Mouse (Mus musculus) erythroid progenitor cell, adult 5-6 weeks (primary cell): ENCODE measurements around the gene Gm10031. TPM values are rescaled to one million over a fixed set of nuclear protein-coding genes. Genes with fewer than 3 reads are reported as not detected.
"Not testable (repeated sequence)": the region's sequence is repeated elsewhere in the genome, so short reads cannot be mapped to it uniquely, and the experiment has no call there.

Source experiments
- ATAC-seq: replicated peaks from 2 replicates; pipeline ENCODE4 v1.8.0; 2016; ENCODE audit warnings: moderate number of reproducible peaks, mild to moderate bottlenecking, moderate TSS enrichment, inconsistent platforms; ENCODE audit not compliant: poor library complexity, low FRiP score, severe bottlenecking
- total RNA-seq, 2 experiments: library from RNA; stranded (forward) in 1 of 2; stranded (reverse) in 1 of 2; fragments of 150-400 nt in 1 of 2; fragments of 186-747, 209-891 nt in 1 of 2; gene quantifications; 2 replicates each; pipeline versions ENCODE4 v1.2.3 to v1.2.4; 2015 to 2017; ENCODE audit warnings: low replicate concordance in 2 of 2

Gene Gm10031
- 0.72 and 1.7 TPM in 2 replicates for total RNA-seq (2015; ENCODE audit: low replicate concordance)
- total RNA-seq (2017; ENCODE audit: low replicate concordance): 4.8 and 8.1 TPM in 2 replicates

GRCm38 (mm10) chr1:156523842-156524241 is at the start of gene Gm10031:
TSS of gene Gm10031 (plus strand) at chr1:156524012.
- ATAC-seq: peak; percentile 100

- ATAC-seq: no peak
Measured at GRCm38 (mm10) chr1:156474854-156475253, 49.0 kb upstream of the Gm10031 start.

- ATAC-seq: no peak
Measured at GRCm38 (mm10) chr1:156476016-156476415, 47.8 kb upstream of the Gm10031 start.

DNA sequence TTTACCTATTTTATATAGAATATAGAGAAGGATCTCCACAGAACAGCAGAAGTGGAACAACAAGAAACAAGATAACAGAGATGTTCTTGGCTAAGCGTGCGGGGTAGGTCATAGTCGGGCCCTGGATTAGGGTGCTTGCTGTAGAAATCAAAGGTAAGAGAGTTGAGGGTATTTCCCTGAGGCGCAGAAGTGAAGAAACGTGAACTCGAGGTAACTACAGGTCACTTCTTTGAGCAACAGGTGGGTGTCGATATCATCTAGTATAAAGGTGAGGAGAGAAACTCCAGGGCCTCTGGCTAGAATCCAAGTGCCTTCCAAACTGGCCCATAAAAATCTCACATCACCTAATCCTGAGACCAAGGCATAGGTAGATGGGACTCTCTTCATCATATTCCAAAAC is 47.3 kb upstream of the Gm10031 start:
- ATAC-seq: no peak

GRCm38 (mm10) chr1:156481826-156482225 is 42.0 kb upstream of the Gm10031 start:
- no peak for ATAC-seq

DNA sequence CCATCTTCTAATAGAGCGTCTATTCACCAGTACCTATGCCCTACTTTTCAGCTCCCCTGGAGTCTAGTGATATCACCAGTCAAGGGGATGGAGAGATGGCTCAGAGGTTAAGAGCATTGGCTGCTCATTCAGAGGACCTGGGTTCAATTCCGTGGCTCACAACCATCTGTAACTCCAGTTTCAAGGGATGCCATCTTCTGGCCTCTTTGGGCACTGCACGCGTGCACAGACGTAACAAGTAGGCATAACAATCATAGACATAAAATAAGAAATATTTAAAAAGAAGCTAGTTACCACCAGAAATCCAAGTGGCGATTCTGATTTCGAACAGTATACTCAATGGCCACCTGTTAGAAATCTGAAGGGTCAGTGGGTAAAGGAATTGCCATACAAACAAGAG is 36.3 kb upstream of the Gm10031 start:
- ATAC-seq: no peak

DNA sequence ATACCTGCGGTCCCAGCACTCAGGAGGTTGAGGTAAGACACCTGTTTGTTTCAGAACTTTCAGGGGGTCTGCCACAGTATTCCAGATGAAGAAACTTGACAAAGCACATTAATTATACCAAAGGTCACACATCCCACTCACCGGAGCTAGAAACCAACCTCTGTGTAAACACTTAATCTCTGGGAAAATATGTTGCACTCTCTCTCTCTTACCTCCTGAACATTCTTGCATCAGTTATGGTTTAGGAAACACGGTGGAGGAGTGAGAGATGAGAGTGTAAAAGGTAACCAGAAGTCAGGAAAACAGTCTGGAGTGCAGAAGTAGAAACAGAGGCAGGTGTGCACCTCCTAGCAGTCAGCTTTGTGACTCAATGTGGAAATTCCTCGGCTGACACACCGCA is 35.8 kb upstream of the Gm10031 start:
- ATAC-seq: no peak

- no peak for ATAC-seq
Measured at GRCm38 (mm10) chr1:156491226-156491796, 32.5 kb upstream of the Gm10031 start.

DNA sequence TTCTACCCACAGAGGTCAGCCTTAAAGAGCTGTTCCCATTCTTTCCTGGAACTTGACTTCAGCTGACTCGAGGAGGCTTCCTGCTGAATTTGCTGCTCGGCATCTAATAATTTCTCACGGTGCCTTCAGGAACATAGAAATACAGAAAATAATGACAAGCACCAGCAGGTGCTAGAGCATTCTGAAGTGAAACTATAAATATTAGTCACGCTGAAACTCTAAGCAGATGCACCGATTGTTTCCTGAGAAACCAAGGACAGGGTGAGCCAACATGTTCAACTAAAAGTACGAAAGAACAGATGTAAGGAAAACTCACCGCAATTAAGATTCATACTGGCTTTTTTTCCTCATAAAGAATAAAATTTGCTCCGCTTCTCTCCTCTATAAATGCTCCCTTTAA is 28.8 kb upstream of the Gm10031 start:
- ATAC-seq: no peak

DNA sequence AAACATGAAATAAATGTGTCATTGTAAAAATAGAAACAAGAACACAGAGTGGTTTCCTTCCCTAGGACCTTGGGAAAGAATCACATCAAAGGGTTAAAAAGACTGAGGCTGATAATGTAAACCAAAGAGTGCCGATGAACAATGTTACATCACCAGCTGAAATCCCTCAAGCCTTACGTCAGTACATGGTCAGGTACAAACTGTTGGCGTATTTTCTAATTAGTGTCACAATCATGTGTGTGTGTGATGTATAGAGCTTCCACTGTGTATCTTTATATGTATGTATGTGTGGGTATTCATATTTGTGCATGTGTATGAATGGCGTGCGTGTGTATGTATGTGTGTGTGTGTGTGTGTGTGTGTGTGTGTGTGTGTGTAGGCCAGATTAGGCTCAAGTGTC is 26.9 kb upstream of the Gm10031 start:
- ATAC-seq: no peak

DNA sequence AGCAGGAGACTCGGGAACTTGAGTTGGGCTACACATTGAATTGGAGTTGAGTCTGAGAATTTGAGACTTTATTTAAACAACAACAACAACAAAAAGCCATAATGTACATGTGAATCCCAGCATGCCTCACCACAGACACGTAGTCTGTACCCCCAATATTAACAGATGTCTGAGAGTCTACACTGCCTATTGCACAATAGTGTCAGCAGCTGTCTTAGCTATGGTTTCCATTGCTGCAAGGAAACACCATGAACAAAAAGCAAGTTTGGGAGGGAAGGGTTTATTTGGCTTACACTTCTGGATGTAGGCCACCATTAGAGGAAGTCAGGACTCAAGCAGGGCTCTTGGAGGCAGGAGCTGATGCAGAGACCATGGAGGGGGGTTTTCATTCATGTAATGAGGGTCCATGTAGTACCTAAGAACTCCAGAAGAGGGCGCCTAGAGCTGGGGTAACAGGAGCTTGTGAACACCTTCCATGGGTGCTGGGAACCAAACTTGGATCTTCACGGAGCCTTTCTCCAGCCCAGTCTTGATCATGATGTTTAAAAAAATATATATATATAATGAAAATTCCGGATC is 18.8 kb upstream of the Gm10031 start:
- no peak for ATAC-seq

DNA sequence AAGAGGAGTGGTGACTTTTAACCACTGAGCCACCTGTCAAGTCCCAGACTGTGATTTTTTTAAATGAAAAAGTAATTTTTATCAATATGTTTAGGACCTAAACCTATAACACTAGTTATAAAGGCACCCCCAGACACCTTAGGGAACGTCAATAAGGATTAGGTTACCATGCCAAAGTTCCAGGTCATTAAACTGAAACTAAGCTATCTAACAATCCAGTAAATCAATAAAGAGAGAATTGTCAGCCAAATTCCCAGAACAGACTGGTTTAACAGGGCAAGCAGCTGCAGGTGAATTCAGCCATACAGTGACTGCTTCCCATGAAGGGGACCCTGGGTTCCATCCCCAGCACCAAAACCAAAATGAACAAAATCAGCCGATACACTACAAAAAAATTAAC is 17.9 kb upstream of the Gm10031 start:
- no peak for ATAC-seq

DNA sequence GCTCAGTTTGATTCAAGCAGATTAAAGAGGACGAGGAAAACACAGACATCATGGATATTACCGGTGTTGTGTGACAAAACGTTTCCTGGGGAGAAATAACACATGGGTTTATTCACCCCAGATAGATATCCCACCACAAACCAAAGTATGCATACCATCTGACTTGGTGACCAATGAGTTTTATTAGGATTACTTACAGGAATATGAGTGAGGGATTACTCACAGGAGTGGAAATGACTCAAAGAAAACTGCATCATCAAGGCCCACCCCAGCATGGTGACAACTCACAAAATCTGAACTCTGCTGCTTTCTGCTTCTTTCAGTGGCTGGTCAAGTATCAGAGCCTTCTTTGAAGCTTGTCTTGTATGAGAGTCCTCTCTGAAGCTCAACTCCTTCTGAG is 16.1 kb upstream of the Gm10031 start:
- ATAC-seq: no peak

DNA sequence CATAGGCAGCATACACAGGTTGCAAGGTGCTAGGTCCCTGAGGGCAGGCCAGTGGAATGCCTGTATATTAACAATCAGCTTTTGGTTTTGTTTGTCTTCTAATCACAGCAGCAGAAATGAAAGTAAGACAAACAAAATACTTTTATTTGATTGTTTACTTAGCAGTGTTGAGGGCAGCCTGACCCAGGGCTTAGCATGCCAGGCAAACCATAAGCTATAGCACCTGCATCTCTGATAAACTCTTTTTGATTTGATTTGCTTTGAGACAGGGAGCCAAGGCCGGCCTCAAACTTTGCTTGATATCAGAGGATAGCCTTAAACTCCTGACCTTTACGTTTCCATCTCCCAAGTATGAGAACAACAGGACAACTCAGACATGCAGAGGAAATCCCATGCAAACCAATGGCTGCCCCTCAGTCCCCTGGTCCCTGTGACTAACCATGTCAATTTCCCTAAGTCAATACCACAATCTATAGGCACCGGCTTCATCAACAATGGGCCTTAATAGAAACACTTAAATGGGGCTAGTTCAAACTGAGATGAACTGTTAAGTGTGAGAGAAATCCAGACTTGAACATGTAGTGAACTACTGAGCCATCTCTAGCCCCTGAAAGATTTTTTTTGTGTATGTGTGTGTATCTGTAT is 3.6 kb upstream of the Gm10031 start:
- no peak for ATAC-seq

DNA sequence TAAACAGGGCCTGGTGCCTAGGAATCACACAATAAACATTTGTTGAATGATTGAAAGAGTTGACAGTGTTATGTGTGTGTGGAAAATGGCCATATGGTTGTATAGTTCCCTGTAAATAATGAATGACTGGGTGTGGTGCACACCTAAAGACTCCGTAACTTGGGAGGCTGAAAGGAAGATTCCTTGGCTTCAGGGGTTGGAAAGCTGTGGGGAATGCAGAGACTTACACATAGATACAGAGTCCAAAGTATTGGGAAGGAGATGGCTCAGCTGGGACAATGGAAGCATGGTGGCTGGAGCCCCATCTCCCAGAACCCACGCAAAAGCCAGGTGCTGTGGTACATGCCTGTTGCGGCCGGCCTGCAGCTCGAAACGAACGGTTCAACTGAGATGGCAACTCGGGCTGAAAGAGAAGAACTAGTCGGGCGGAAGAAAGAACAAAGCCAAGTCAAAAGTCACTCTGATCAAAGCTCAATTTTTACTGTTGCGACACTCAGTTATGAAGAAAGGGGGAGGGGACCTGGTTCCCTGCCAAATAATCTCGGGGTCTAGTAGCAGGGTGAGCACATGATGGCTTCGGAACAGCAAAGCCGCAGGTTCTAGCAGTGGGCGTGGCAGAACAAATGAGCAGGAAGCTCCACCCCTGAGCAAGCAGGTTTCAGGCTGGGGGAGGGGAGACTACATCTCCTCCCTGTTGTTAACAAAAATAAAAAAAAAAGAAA is 1.9 kb upstream of the Gm10031 start:
- no peak for ATAC-seq

DNA sequence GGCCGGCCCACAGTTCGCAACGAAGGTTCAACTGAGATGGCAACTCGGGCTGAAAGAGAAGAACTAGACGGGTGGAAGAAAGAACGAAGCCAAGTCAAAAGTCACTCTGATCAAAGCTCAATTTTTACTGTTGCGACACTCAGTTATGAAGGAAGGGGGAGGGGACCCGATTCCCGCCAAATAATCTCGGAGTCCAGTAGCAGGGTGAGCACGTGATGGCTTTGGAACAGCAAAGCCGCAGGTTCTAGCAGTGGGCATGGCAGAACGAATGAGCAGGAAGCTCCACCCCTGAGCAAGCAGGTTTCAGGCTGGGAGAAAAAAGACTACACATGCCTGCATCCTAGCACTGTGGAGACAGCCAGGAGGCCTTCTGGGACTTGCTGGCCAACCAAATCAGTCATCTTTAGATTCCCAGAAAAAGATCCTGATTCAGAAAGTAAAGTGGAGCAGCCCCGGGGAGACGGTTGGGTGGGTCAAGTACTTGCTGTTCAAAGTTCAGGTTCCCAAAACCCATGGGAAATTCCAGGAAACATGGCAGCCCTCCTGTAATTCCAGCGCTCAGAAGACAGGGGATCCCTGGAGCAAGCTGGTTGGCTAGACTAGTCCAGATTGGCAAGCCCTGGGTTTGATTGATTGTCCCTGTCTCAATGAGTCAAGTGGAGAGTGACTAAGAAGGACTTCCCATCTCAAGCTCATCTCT is 8.8 kb downstream of the Gm10031 start:
- not testable (repeated sequence) for ATAC-seq

DNA sequence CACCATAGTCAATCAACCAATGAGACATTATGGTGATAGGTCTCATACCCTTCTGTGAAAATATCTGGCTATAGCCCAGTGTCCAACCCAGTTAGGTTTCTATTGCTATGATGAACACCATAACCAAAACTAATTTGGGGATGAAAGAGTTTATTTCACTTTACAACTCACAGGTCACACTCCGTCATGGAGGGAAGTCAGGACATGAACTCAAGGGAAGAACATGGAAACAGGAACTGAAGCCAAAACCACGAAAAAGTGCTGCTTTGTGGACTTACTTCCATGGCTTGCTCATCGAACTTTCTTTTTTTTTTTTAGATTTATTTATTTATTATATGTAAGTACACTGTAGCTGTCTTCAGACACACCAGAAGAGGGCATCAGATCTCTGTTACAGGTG is 9.7 kb downstream of the Gm10031 start:
- ATAC-seq: no peak

DNA sequence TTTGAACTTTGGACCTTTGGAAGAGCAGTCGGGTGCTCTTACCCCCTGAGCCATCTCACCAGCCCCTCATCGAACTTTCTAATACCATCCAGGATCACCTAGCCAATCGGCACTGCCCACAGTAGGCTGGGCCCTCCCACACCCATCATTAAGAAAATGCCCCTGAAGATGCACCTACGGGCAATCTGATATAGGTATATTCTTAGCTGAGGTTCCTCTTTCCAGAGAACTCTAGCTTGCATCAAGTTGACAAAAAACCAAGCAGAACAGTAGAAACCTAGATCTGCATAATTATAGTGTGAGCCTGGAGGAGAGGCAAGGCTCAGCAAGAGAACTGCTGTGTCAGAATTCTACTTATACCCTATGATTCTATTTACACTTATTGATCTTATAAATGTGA is 10.1 kb downstream of the Gm10031 start:
- ATAC-seq: no peak

GRCm38 (mm10) chr1:156537031-156537430 is 13.2 kb downstream of the Gm10031 start:
- ATAC-seq: no peak

DNA sequence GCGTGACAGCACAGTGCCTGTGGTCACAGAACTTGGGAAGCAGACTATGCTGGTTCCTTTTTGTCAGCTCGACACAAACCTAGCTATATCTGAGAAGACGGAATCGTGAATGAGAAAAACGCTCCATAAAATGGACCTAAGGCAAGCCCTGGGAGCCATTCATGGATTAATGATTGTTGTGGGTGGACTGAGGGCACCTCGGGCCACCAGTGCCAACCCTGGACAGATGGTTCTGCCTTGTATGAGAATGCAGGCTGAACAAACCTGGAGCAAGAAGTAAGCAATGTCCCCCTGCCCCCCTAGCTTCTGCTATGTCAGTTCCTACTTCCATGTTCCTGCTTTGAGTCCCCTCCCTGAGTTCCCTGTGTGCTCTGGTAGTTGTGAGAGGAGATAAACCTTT is 13.9 kb downstream of the Gm10031 start:
- ATAC-seq: no peak
